Mouse (Mus musculus) cerebellum, postnatal 10 days (tissue): ENCODE results near the gene Prr15l.

Experiments used
- DNase-seq, 2 experiments: peaks; one replicate each; pipeline ENCODE4 v3.0.0; 2021; ENCODE audit warnings: mixed read lengths in 2 of 2

Prr15l gene

GRCm38 (mm10) chr11:96950767-96951166 lies 22.9 kb downstream of the Prr15l start:
- peak in 1 of 2 experiments; percentile 35 for DNase-seq

GRCm38 (mm10) chr11:96952426-96952825 lies 24.5 kb downstream of the Prr15l start:
- DNase-seq, result no peak

- DNase-seq, result no peak
Measured at GRCm38 (mm10) chr11:96952896-96953295, 25.0 kb downstream of the Prr15l start.

- DNase-seq, result no peak
Measured at GRCm38 (mm10) chr11:96955094-96955493, 27.2 kb downstream of the Prr15l start.

- peak; percentile 52 to 63 for DNase-seq
Measured at GRCm38 (mm10) chr11:96956009-96956724, 28.3 kb downstream of the Prr15l start.

GRCm38 (mm10) chr11:96957061-96957805 lies 29.3 kb downstream of the Prr15l start:
- no peak for DNase-seq

GRCm38 (mm10) chr11:96963580-96963979 lies 35.7 kb downstream of the Prr15l start:
- peak; percentile 94 to 95 for DNase-seq

- no peak for DNase-seq
Measured at GRCm38 (mm10) chr11:96966172-96966571, 38.3 kb downstream of the Prr15l start.

- no peak for DNase-seq
Measured at GRCm38 (mm10) chr11:96966914-96967543, 39.1 kb downstream of the Prr15l start.

GRCm38 (mm10) chr11:96967544-96968269 lies 39.8 kb downstream of the Prr15l start:
- no peak for DNase-seq

- DNase-seq, result no peak
Measured at GRCm38 (mm10) chr11:96968476-96968875, 40.6 kb downstream of the Prr15l start.

- DNase-seq, result no peak
Measured at GRCm38 (mm10) chr11:96969280-96969722, 41.4 kb downstream of the Prr15l start.

GRCm38 (mm10) chr11:96969746-96970145 lies 41.8 kb downstream of the Prr15l start:
- DNase-seq, result peak; percentile 75 to 76

- no peak for DNase-seq
Measured at GRCm38 (mm10) chr11:96970341-96970740, 42.4 kb downstream of the Prr15l start.

- no peak for DNase-seq
Measured at GRCm38 (mm10) chr11:96972906-96973305, 45.0 kb downstream of the Prr15l start.

GRCm38 (mm10) chr11:96973426-96973964 lies 45.6 kb downstream of the Prr15l start:
- peak; percentile 69 to 82 for DNase-seq

GRCm38 (mm10) chr11:96974813-96975212 lies 46.9 kb downstream of the Prr15l start:
- no peak for DNase-seq

GRCm38 (mm10) chr11:96975511-96976378 lies 47.8 kb downstream of the Prr15l start:
- DNase-seq, result peak in 1 of 2 experiments; percentile 21

GRCm38 (mm10) chr11:96976379-96976687 lies 48.4 kb downstream of the Prr15l start:
- DNase-seq, result no peak

GRCm38 (mm10) chr11:96976911-96977591 lies 49.1 kb downstream of the Prr15l start:
- DNase-seq, result peak; percentile 93 to 94
